In the genomic region with DNA sequence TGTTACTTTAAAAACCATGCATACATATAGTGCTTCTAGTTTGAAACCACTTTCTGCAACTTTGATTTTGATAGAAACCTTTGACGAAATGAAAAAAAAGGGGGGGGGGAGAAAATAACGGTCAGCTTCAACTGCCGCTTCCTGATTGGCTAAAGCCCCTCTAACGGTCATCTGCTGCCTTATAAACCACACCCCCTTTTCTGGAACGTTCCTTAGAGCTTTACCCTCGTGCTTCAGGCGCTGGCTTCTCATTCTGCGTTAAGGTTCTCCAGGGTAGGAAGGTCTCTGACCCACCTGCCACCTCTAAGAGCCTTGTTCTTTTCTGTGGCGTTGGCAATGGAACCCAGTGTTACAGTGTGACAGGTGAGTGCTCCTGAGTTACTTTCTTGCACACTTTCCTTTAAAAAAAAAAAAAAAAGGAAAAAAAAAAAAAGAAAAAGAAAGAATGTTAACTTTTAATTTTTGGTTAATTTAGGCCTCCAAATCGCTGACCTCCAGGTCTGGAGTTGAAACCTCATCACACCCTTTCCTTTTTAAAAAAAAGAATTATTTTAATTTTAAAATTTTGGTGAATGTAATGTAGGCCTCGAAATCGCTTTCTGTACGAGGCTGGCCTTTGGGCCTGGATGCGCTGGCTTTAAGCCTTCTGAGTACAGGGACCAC, we compare ENCODE assay signal across 7 mouse cellular contexts. TPM values are rescaled to one million over a fixed set of nuclear protein-coding genes. Genes with fewer than 3 reads are reported as not detected.
A peak's percentile ranks its signal among the peaks of the same experiment; 100 is the strongest.
DNase-seq lines count a peak whose midpoint lies in the region; ATAC-seq and TF ChIP-seq lines count a peak whose summit lies in the region.

A gene (plus strand): TSS at position 275 of the 663 bp plus-strand sequence.

- peak within 1 kb of the TSS; percentile 73 for H3K27ac ChIP-seq in ES-Bruce4 (ENCODE audit: insufficient read depth, low read length)
- peak within 1 kb of the TSS; percentile 97 for H3K27ac ChIP-seq in kidney, postnatal 0 days

- TF ChIP-seq EP300 in ES-Bruce4 (IDR thresholded peaks at IDR 0.05; ENCODE audit: insufficient read depth, low read depth, low read length) = no peak

- peaks cover 26% of the 10 kb centered on the region for H3K79me2 ChIP-seq in C2C12 (ENCODE audit: control insufficient read depth, insufficient read depth)

- H3K9ac ChIP-seq in ES-Bruce4 (ENCODE audit: low read depth, poor library complexity, severe bottlenecking) = peak within 1 kb of the TSS; percentile 70
- peak within 1 kb of the TSS; percentile 79 for H3K9ac ChIP-seq in kidney, postnatal 0 days (ENCODE audit: low read depth, low read length)

- peaks cover 21% of the 10 kb centered on the region for H3K79me3 ChIP-seq in C2C12 (ENCODE audit: low read depth)

- TF ChIP-seq CTCF in C2C12 (IDR thresholded peaks at IDR 0.05; ENCODE audit: control insufficient read depth, insufficient read depth, insufficient read length) (no peak), ES-Bruce4 (IDR thresholded peaks at IDR 0.05; ENCODE audit: low read depth, low read length) (no peak)
- no peak for TF ChIP-seq CTCF in kidney, postnatal 0 days (IDR thresholded peaks at IDR 0.05; ENCODE audit: low read depth)

- no peaks in the 10 kb centered on the region for H3K9me3 ChIP-seq in ES-Bruce4 (replicated peaks; ENCODE audit: control insufficient read depth, insufficient read depth, low read length, poor library complexity, severe bottlenecking)
- no peaks in the 10 kb centered on the region for H3K9me3 ChIP-seq in kidney, postnatal 0 days (replicated peaks; ENCODE audit: low read length)

- no peaks in the 10 kb centered on the region for H3K27me3 ChIP-seq in C2C12 (ENCODE audit: control insufficient read depth, insufficient read depth, insufficient read length)
- no peaks in the 10 kb centered on the region for H3K27me3 ChIP-seq in ES-Bruce4 (ENCODE audit: control insufficient read depth, insufficient read depth, low read length, poor library complexity, severe bottlenecking)
- no peaks in the 10 kb centered on the region for H3K27me3 ChIP-seq in kidney, postnatal 0 days (ENCODE audit: insufficient read depth, low read length)

- WGBS in kidney, postnatal 0 days = 63% methylated on average over 14 of the region's 14 CpGs

- peaks cover 5% of the 10 kb centered on the region for H3K4me1 ChIP-seq in ES-Bruce4 (ENCODE audit: control insufficient read depth, insufficient read depth, low read length)
- H3K4me1 ChIP-seq in kidney, postnatal 0 days (replicated peaks; ENCODE audit: insufficient read depth, low read length) = no peaks in the 10 kb centered on the region

- ATAC-seq in kidney, postnatal 0 days (replicated peaks; ENCODE audit: low FRiP score, low read depth) = no peak
- no peak for ATAC-seq in megakaryocyte-erythroid progenitor cell, adult 5-6 weeks (replicated peaks; ENCODE audit: low FRiP score, low TSS enrichment, poor library complexity, severe bottlenecking)

- DNase-seq in embryo, embryonic 9.5 days (ENCODE audit: extremely low spot score) = peak; percentile 6
- no peak for DNase-seq in heart, adult 8-10 months (ENCODE audit: low spot score)
- DNase-seq in kidney, postnatal 0 days (ENCODE audit: low spot score) = peak; percentile 38
- DNase-seq in c-Kit-positive CD71-positive TER-119-positive erythroid progenitor cells, embryonic 14.5 days (ENCODE audit: low spot score) = no peak

- peak within 1 kb of the TSS; percentile 78 for H3K4me2 ChIP-seq in kidney, postnatal 0 days (ENCODE audit: low read length)

- H3K4me3 ChIP-seq in C2C12 (ENCODE audit: insufficient read depth, poor library complexity, severe bottlenecking) (peak within 1 kb of the TSS; percentile 72), ES-Bruce4 (ENCODE audit: low read depth, low read length) (peak within 1 kb of the TSS; percentile 86)
- peak within 1 kb of the TSS; percentile 76 for H3K4me3 ChIP-seq in kidney, postnatal 0 days (replicated peaks; ENCODE audit: low read depth, low read length)

- peaks cover 13% of the 10 kb centered on the region for H3K36me3 ChIP-seq in C2C12 (ENCODE audit: control insufficient read depth, insufficient read depth)
- H3K36me3 ChIP-seq in ES-Bruce4 (ENCODE audit: control insufficient read depth, insufficient read depth, low read length, poor library complexity, severe bottlenecking) = peaks cover 19% of the 10 kb centered on the region
- H3K36me3 ChIP-seq in kidney, postnatal 0 days (ENCODE audit: insufficient read depth, low read length) = no peaks in the 10 kb centered on the region

- H3ac ChIP-seq in C2C12 (ENCODE audit: control insufficient read depth, insufficient read length, low read depth) = peak within 1 kb of the TSS; percentile 81

- TF ChIP-seq POLR2A in ES-Bruce4 (IDR thresholded peaks at IDR 0.05; ENCODE audit: insufficient read depth, low read length) = no peak

TF ChIP-seq in C2C12, 6 proteins besides CTCF, POLR2A, EP300 and RAD21:
- TF ChIP-seq CEBPB (IDR thresholded peaks at IDR 0.05; ENCODE audit: low read depth) (no peak), MAX (IDR thresholded peaks at IDR 0.05) (no peak), FOSL1 (IDR thresholded peaks at IDR 0.05; ENCODE audit: insufficient read depth, low read length, poor library complexity, severe bottlenecking) (no peak), MYOG (IDR thresholded peaks at IDR 0.05; ENCODE audit: control insufficient read depth, extremely low read depth, insufficient read length) (no peak), MYOD1 (IDR thresholded peaks at IDR 0.05; ENCODE audit: control insufficient read depth, insufficient read length, low read depth) (no peak), USF1 (IDR thresholded peaks at IDR 0.05; ENCODE audit: low read depth) (no peak)

RNA-seq across cellular contexts. Expression of the gene that starts here (rescaled TPM):
- polyA plus RNA-seq in C2C12 (2012; fragmentation: generic; extraction: Trizol) (4.7 TPM), ES-Bruce4 (2011; ENCODE audit: insufficient read depth, insufficient read length, low read depth, missing spikeins) (107 and 113 TPM in 2 replicates)
- total RNA-seq in heart, adult 8-10 months (2022) = 10 to 100 TPM; 29.3 to 36.3 (median 33.8) TPM
- 6.8 and 7.7 TPM in 2 replicates for polyA plus RNA-seq in kidney, postnatal 0 days (2015; fragmentation: Nextera tagmentation; extraction: Ambion mirVana)
- total RNA-seq in megakaryocyte-erythroid progenitor cell, adult 5-6 weeks (2014; fragmentation: Nextera tagmentation) = 31.7 and 51.4 TPM in 2 replicates
- total RNA-seq in megakaryocyte-erythroid progenitor cell, adult 5-6 weeks (2017) = 60.2 and 116 TPM in 2 replicates

Comparison
In these comparisons a context has a peak if more than half of its experiments do, and no peak if none do; other contexts are left out.
1. RNA of the gene that starts here (polyA plus RNA-seq): 107 to 113 TPM in ES-Bruce4; 6.8 to 7.7 TPM in kidney, postnatal 0 days and 4.7 TPM in C2C12 (single experiment); every median in the first group is over 10 times any median in the second.
2. DNase-seq: peak in embryo, embryonic 9.5 days (single experiment) and kidney, postnatal 0 days (single experiment); none in heart, adult 8-10 months (single experiment) and c-Kit-positive CD71-positive TER-119-positive erythroid progenitor cells, embryonic 14.5 days (single experiment).
3. Peak in every context shown above with its lines, with median percentiles within 50 percentile points of each other: H3K4me3 ChIP-seq.